Mouse (Mus musculus): ENCODE data around the gene Pdcl2. TPM values are rescaled to one million over a fixed set of nuclear protein-coding genes. Genes with fewer than 3 reads are reported as not detected.

Gene Pdcl2
- polyA plus RNA-seq, 1 experiment from 2014 or later: not detected

DNA sequence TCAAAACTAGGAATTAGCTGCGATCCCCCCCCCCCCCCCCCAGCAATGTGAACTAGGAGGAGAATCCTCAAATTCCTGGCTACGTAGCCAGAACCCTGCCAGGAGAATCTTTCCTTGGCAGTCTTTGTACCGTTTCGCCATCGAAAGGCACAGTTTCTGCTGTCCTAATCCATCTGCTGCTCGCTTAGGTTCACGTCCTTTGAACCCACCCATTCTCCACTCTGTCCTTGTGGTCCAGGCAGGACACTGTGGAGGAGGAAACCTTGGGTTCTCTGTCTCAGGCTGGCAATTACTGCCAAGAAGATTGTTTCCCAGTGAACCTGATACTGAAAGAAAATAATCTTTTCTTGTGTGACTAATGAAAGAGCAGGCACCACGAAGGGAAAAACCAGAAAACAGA, 25.3 kb downstream of the Pdcl2 start:
- H3K9me3 ChIP-seq (replicated peaks; ENCODE audit: control insufficient read depth, low read length, poor library complexity, severe bottlenecking): no peaks in the 10 kb centered on the region
- ATAC-seq: no peak
- H3K27ac ChIP-seq (ENCODE audit: low read length): no peak overlapping the region
- peak overlapping the region; percentile 92 for H3K4me3 ChIP-seq (ENCODE audit: low read depth, low read length)
- H3K4me1 ChIP-seq (ENCODE audit: control insufficient read depth, insufficient read depth, low read length): peaks cover 29% of the 10 kb centered on the region
- 2% methylated on average over 8 of the region's 8 CpGs for WGBS
- no peaks in the 10 kb centered on the region for H3K27me3 ChIP-seq (ENCODE audit: control insufficient read depth, insufficient read depth, low read depth, low read length)
- H3K4me2 ChIP-seq (ENCODE audit: low read length): peak overlapping the region; percentile 84
- no peaks in the 10 kb centered on the region for H3K36me3 ChIP-seq (ENCODE audit: control insufficient read depth, insufficient read depth, low read length)
- peak overlapping the region; percentile 53 for H3K9ac ChIP-seq (ENCODE audit: low read depth, low read length)

DNA sequence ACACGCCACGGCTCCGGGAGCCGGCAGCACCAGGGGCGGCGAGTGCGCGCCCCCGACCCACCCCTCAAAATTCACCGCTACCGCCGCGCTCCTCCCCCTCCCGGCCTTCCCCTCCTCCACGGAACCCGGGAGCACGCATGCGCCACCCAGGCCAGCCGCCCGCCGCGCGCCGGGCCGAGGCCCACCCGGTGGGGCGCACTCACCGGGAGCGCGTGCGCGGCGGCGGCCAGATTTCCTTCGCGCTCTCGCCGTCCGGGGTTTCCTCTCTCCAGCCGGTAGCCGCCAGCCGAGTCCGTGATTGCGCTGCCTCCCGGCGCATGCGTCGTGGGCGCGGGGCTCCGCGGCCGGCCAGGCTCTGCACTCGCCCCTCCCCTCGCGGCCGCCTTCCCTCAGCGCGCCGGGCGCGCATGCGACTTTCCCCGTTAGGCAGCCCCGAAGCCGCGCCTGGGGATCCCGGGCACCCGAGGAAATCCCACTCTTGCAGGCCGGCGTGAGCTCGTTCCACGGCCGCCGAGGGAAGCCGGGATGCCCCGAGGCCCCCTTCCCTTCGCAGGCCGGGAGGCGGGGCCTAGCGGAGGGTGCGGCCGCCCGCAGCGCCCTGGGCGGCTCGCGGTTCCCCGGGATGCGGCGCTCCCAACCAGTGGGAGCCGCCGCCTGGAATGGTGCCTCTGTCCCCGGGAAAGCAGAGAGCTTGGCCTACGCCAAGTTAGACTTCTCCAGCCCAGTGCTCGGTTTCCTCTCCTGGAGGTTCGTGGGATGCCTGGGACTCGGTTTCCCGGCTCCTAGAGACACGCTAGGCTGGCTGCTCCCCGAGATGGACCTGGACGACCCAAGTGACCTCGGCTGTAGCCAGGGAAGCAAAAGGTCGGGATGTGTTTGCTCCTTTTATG, 26.3 kb downstream of the Pdcl2 start, which contains the start of gene Clock:
Clock (minus strand) TSS at position 341 of the 890 bp plus-strand sequence.
- Histone ChIP-seq H3K36me3 (ENCODE audit: control insufficient read depth, insufficient read depth, low read length) (no peaks in the 10 kb centered on the region), H3K27ac (ENCODE audit: low read length) (peak within 1 kb of the TSS; percentile 97), H3K4me1 (ENCODE audit: control insufficient read depth, insufficient read depth, low read length) (peaks cover 29% of the 10 kb centered on the region), H3K4me3 (ENCODE audit: low read depth, low read length) (peak within 1 kb of the TSS; percentile 92), H3K9me3 (replicated peaks; ENCODE audit: control insufficient read depth, low read length, poor library complexity, severe bottlenecking) (no peaks in the 10 kb centered on the region), H3K9ac (ENCODE audit: low read depth, low read length) (peak within 1 kb of the TSS; percentile 88), H3K4me2 (ENCODE audit: low read length) (peak within 1 kb of the TSS; percentile 84), H3K27me3 (ENCODE audit: control insufficient read depth, insufficient read depth, low read depth, low read length) (no peaks in the 10 kb centered on the region)
- under 1% methylated on average over 92 of the region's 104 CpGs for WGBS
- peak; percentile 91 for ATAC-seq

DNA sequence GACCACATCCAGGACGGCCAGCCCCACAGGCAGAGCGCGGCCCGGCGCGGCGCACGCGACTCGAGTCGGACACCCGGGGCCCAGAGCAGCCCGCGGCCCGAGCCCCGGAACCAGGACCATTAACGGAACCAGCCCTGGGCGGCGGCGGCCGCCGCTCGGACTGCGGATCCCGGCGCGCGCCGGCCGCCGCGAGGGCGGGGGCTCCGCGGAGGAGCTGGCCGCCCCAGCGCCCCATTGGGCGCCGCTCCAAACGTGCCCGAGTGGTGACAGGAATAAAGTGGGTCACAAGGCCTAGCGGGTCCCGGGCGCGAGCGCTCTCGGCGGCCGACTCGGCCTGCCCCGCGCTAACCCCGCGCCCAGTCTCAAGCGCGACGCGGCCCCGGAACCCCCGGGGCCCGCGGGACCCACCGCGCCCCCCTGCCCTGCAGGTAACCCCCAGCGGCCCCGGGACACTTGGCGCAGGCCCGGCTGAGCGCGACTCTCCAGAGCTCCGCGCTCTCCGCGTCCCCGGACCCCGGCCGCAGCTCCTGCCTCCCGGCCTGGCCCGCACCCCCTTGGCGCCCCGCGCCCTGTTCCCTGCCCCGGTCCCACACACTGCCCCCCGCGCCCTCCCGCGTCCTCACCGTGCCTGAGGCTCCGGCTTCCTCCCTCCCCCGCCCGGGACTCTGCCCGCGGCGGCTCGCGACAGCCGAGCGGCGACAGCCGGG, 27.1 kb downstream of the Pdcl2 start:
- Histone ChIP-seq H3K4me2 (ENCODE audit: low read length) (peak overlapping the region; percentile 51), H3K9ac (ENCODE audit: low read depth, low read length) (peak overlapping the region; percentile 88), H3K27ac (ENCODE audit: low read length) (peak overlapping the region; percentile 97), H3K4me3 (ENCODE audit: low read depth, low read length) (peak overlapping the region; percentile 92), H3K9me3 (replicated peaks; ENCODE audit: control insufficient read depth, low read length, poor library complexity, severe bottlenecking) (no peaks in the 10 kb centered on the region), H3K36me3 (ENCODE audit: control insufficient read depth, insufficient read depth, low read length) (no peaks in the 10 kb centered on the region), H3K4me1 (ENCODE audit: control insufficient read depth, insufficient read depth, low read length) (peaks cover 29% of the 10 kb centered on the region), H3K27me3 (ENCODE audit: control insufficient read depth, insufficient read depth, low read depth, low read length) (no peaks in the 10 kb centered on the region)
- WGBS: 0% methylated on average over 39 of the region's 100 CpGs
- ATAC-seq: peak; percentile 84

DNA sequence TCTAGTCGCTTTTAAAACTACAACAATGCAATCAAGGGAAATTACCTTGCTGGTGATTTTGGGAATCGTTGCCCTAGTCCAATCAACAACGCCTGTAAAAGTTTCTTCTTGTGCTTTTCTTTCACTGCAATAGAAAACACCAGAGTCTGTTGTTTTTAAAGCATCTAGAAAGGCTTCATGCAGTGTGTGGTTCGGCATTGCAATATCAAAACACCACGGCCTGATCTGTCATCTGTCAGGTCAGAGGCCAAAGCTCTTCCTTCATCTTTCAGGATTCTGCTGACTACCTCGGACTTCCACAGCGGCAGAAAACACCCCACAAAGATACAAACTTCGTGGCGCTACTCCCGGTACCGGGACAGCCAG, 27.6 kb downstream of the Pdcl2 start:
- Histone ChIP-seq H3K27ac (ENCODE audit: low read length) (peak overlapping the region; percentile 97), H3K27me3 (ENCODE audit: control insufficient read depth, insufficient read depth, low read depth, low read length) (no peaks in the 10 kb centered on the region), H3K4me1 (ENCODE audit: control insufficient read depth, insufficient read depth, low read length) (peaks cover 29% of the 10 kb centered on the region), H3K4me2 (ENCODE audit: low read length) (peak overlapping the region; percentile 51), H3K36me3 (ENCODE audit: control insufficient read depth, insufficient read depth, low read length) (no peaks in the 10 kb centered on the region), H3K9me3 (replicated peaks; ENCODE audit: control insufficient read depth, low read length, poor library complexity, severe bottlenecking) (no peaks in the 10 kb centered on the region), H3K9ac (ENCODE audit: low read depth, low read length) (peak overlapping the region; percentile 88), H3K4me3 (ENCODE audit: low read depth, low read length) (peak overlapping the region; percentile 92)
- no peak for ATAC-seq
- 7% methylated on average over 11 of the region's 11 CpGs for WGBS

DNA sequence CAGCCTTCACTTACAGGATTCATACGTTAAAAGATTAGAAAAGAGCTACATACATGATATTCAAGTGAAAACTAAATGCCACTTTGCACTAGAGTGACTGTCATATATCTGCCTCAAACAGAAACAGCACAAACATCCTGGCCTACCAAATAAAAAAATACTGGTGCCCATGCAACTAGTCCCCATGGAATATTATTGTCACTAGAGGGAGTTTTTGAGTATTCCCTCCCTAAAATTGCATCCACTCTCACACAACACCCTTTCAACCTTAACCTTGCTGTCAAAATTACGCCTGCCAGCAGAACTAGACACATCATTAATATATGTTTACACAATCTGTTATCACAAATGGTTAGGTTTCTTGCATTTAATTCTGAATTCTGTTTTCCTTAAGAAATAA, 28.9 kb downstream of the Pdcl2 start:
- Histone ChIP-seq H3K36me3 (ENCODE audit: control insufficient read depth, insufficient read depth, low read length) (no peaks in the 10 kb centered on the region), H3K9ac (ENCODE audit: low read depth, low read length) (no peak overlapping the region), H3K27ac (ENCODE audit: low read length) (no peak overlapping the region), H3K4me2 (ENCODE audit: low read length) (no peak overlapping the region), H3K9me3 (replicated peaks; ENCODE audit: control insufficient read depth, low read length, poor library complexity, severe bottlenecking) (no peaks in the 10 kb centered on the region), H3K4me3 (ENCODE audit: low read depth, low read length) (no peak overlapping the region), H3K4me1 (ENCODE audit: control insufficient read depth, insufficient read depth, low read length) (peaks cover 29% of the 10 kb centered on the region), H3K27me3 (ENCODE audit: control insufficient read depth, insufficient read depth, low read depth, low read length) (no peaks in the 10 kb centered on the region)
- no peak for ATAC-seq
- whole genome bisulfite sequencing: 98% methylated on average over 2 of the region's 2 CpGs

DNA sequence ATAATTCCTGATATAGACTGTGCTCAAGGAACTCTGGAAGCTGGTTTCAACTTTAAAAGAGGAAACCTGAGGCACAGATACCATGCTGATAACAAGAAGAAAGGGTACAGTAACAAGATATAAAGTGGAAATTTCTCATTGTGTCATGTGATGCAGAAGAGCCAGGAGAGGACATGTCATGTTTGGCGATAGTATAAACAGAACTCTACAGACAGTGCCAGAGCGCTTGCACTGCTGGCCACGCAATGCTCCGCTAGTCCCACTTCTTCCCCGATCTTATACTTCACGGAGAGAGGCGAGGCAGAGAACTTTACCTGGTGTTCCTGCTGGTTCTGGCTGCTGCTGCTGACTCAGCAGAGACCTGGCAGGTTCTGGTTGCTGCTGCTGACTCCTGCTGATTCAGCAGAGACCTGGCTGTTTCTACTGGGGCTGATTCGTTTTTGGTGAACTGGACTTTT, 41.7 kb downstream of the Pdcl2 start:
- Histone ChIP-seq H3K27me3 (ENCODE audit: control insufficient read depth, insufficient read depth, low read depth, low read length) (no peaks in the 10 kb centered on the region), H3K4me1 (ENCODE audit: control insufficient read depth, insufficient read depth, low read length) (no peaks in the 10 kb centered on the region), H3K9me3 (replicated peaks; ENCODE audit: control insufficient read depth, low read length, poor library complexity, severe bottlenecking) (no peaks in the 10 kb centered on the region), H3K9ac (ENCODE audit: low read depth, low read length) (no peak overlapping the region), H3K36me3 (ENCODE audit: control insufficient read depth, insufficient read depth, low read length) (peaks cover 3% of the 10 kb centered on the region; the same call in 1 of the 2 replicates), H3K4me3 (ENCODE audit: low read depth, low read length) (no peak overlapping the region), H3K27ac (ENCODE audit: low read length) (no peak overlapping the region), H3K4me2 (ENCODE audit: low read length) (no peak overlapping the region)
- no peak for ATAC-seq
- WGBS: 90% methylated on average over 8 of the region's 8 CpGs

DNA sequence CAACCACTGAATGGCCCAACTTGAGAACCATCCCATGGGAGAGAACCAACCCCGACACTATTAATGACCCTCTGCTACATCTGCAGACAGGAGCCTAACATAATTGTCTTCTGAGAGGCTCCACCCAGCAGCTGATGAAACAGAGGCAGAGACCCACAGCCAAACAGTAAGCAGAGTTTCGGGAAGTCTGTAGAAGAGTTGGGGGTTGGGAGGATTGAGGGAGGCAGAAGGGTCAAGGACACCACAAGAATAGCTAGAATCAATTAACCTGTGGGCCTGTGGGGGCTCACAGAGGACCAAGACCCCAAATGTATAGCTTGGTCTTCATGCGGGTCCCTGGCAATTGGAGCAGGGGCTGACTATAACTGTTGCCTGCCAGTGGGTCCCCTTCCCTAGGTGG, 42.7 kb downstream of the Pdcl2 start:
- no peak for ATAC-seq
- WGBS: 95% methylated on average over 3 of the region's 3 CpGs
- Histone ChIP-seq H3K27ac (ENCODE audit: low read length) (no peak overlapping the region), H3K9ac (ENCODE audit: low read depth, low read length) (no peak overlapping the region), H3K9me3 (replicated peaks; ENCODE audit: control insufficient read depth, low read length, poor library complexity, severe bottlenecking) (no peaks in the 10 kb centered on the region), H3K4me3 (ENCODE audit: low read depth, low read length) (no peak overlapping the region), H3K27me3 (ENCODE audit: control insufficient read depth, insufficient read depth, low read depth, low read length) (no peaks in the 10 kb centered on the region), H3K4me2 (ENCODE audit: low read length) (no peak overlapping the region), H3K36me3 (ENCODE audit: control insufficient read depth, insufficient read depth, low read length) (peaks cover 3% of the 10 kb centered on the region; the same call in 1 of the 2 replicates), H3K4me1 (ENCODE audit: control insufficient read depth, insufficient read depth, low read length) (no peaks in the 10 kb centered on the region)

DNA sequence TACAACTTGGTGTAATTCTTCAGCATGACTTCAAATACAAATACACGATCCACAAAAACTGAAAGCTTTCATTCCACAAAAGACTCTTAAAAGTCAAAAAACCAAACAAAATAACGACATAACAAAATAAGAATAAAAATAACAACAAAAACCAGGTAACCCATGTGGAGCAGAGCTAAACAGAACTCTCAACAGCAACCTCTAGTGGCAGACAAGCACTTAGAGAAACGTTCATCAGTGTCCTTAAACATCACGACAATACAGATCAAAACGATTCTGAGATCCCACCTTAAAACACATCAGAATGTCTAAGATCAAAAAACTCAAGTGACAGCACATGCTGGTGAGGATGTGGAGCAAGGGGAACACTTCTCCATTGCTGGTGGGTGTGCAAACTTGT, 43.9 kb downstream of the Pdcl2 start:
- H3K27ac ChIP-seq (ENCODE audit: low read length): no peak overlapping the region
- no peak overlapping the region for H3K9ac ChIP-seq (ENCODE audit: low read depth, low read length)
- no peaks in the 10 kb centered on the region for H3K27me3 ChIP-seq (ENCODE audit: control insufficient read depth, insufficient read depth, low read depth, low read length)
- H3K4me2 ChIP-seq (ENCODE audit: low read length): no peak overlapping the region
- no peak for ATAC-seq
- no peak overlapping the region for H3K4me3 ChIP-seq (ENCODE audit: low read depth, low read length)
- WGBS: 83% methylated on average over 5 of the region's 5 CpGs
- no peaks in the 10 kb centered on the region for H3K9me3 ChIP-seq (replicated peaks; ENCODE audit: control insufficient read depth, low read length, poor library complexity, severe bottlenecking)
- no peaks in the 10 kb centered on the region for H3K4me1 ChIP-seq (ENCODE audit: control insufficient read depth, insufficient read depth, low read length)
- H3K36me3 ChIP-seq (ENCODE audit: control insufficient read depth, insufficient read depth, low read length): peaks cover 3% of the 10 kb centered on the region; the same call in 1 of the 2 replicates

DNA sequence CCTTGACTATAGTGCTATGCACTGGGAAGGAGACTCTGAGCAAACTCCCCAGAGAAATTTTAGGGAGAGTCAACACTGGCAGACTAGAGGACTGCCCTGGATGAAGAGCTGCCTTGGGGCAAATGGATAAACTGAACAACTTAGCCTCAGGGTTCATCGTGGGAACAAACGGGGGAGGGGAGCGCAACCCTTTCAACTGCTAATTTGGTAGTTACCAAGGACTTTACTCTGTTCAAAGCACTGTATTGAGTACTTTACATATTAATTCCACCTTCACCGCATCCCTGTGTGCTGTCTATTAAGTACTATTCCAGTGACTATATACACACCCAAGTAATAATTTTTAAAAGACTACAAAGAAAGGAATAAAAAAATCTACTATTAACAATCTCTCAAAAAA, 45.3 kb downstream of the Pdcl2 start:
- peak; percentile 42; the same call in 1 of the 2 replicates for ATAC-seq
- no peak overlapping the region for H3K27ac ChIP-seq (ENCODE audit: low read length)
- no peaks in the 10 kb centered on the region for H3K9me3 ChIP-seq (replicated peaks; ENCODE audit: control insufficient read depth, low read length, poor library complexity, severe bottlenecking)
- WGBS: 39% methylated on average over 4 of the region's 4 CpGs
- H3K36me3 ChIP-seq (ENCODE audit: control insufficient read depth, insufficient read depth, low read length): peaks cover 3% of the 10 kb centered on the region; the same call in 1 of the 2 replicates
- H3K4me2 ChIP-seq (ENCODE audit: low read length): no peak overlapping the region
- H3K4me1 ChIP-seq (ENCODE audit: control insufficient read depth, insufficient read depth, low read length): no peaks in the 10 kb centered on the region
- H3K9ac ChIP-seq (ENCODE audit: low read depth, low read length): no peak overlapping the region
- no peak overlapping the region for H3K4me3 ChIP-seq (ENCODE audit: low read depth, low read length)
- H3K27me3 ChIP-seq (ENCODE audit: control insufficient read depth, insufficient read depth, low read depth, low read length): no peaks in the 10 kb centered on the region
